In genomic region chr6:138800836-138801740, GRCm38 (mm10) we compare ENCODE assay signal across 10 mouse cellular contexts.
DNase-seq lines count a peak whose midpoint lies in the region.
"Had no signal": no experiment of that assay in that cellular context is flagged by ENCODE, and none has a peak within 500 bp of the region (broad histone marks: within the 10 kb centered on the region; RNA-seq: fewer than 3 reads in every experiment).

No protein-coding gene starts in this region.

- peak; percentile 12 to 52 for DNase-seq in frontal cortex, postnatal 36 days (ENCODE audit: low spot score in 2 of 2)
- no peak for DNase-seq in frontal cortex, postnatal 14 days (ENCODE audit: low spot score in 2 of 2)
- DNase-seq in right cerebral cortex, adult 18-20 months: peak; percentile 34
- no peak for DNase-seq in right cerebral cortex, postnatal 14 days
- DNase-seq in layer of hippocampus, adult 9-11 months: peak; percentile 47
- DNase-seq in adrenal gland, adult 2 months: no peak
- no peak for DNase-seq in gastrocnemius, postnatal 4 days (ENCODE audit: low spot score in 2 of 2)
- no peak for DNase-seq in spleen, postnatal 36 days (ENCODE audit: low spot score in 2 of 2)
- DNase-seq: kidney, adult 2 months; thymus, postnatal 4 days had no signal

Comparison
In these comparisons a context has a peak if more than half of its experiments do, and no peak if none do; other contexts are left out.
1. DNase-seq: peak in frontal cortex, postnatal 36 days (2 of 2), right cerebral cortex, adult 18-20 months (single experiment) and layer of hippocampus, adult 9-11 months (single experiment); none in frontal cortex, postnatal 14 days (0 of 2), right cerebral cortex, postnatal 14 days (single experiment), adrenal gland, adult 2 months (single experiment), gastrocnemius, postnatal 4 days (0 of 2) and spleen, postnatal 36 days (0 of 2).